Mouse (Mus musculus) thymus, postnatal 36 days (tissue): Measurements from ENCODE around the gene Camk2n1.
A peak's percentile ranks its signal among the peaks of the same experiment; 100 is the strongest.

Source experiments
- DNase-seq, 2 experiments: peaks; one replicate each; pipeline ENCODE4 v3.0.0; 2022; ENCODE audit warnings: mixed read lengths in 2 of 2

Camk2n1 gene

DNA sequence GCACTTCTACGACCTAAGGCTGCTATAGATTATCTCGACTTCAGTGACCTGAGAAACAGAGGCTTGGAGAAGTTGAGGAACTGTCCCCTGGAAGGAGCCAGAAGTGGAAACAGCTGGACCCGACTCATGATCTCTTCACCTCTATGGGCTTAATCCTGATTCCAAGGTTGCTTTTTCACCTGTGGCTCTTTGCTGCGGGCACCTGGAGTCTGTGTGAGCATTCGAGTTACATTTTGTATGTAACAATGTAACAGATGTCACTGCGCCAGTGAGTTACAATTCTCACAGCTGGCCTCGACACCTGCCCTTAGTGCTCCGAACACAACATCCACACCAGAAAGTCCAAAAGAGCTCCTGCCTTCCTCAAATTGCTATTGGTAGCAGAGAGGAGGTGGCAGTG, 11.3 kb downstream of the Camk2n1 start:
- DNase-seq: no peak

GRCm38 (mm10) chr4:138466690-138467089, 12.6 kb downstream of the Camk2n1 start:
- no peak for DNase-seq

- DNase-seq: no peak
Measured at GRCm38 (mm10) chr4:138467451-138467850, 13.3 kb downstream of the Camk2n1 start.

- DNase-seq: no peak
Measured at GRCm38 (mm10) chr4:138469080-138469479, 15.0 kb downstream of the Camk2n1 start.

DNA sequence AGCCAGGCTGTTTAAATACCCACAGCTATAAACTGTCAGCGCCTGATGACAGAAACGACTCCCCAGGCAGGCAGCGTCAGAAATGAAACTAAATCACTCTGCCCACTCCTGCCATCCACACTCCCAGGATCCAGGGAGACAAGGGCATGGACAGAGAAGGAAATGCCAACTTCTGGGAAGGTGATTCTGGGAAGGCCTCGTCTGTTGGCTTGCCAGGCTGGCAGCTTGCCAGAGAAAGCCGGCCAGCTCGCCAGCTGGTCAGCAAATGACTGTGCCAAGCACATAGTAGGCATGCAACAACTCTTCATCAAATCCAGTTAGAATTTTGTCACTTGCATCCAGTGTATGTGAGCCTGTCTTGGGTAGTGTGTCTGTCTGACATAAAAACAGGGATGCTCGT, 17.1 kb downstream of the Camk2n1 start:
- no peak for DNase-seq

DNA sequence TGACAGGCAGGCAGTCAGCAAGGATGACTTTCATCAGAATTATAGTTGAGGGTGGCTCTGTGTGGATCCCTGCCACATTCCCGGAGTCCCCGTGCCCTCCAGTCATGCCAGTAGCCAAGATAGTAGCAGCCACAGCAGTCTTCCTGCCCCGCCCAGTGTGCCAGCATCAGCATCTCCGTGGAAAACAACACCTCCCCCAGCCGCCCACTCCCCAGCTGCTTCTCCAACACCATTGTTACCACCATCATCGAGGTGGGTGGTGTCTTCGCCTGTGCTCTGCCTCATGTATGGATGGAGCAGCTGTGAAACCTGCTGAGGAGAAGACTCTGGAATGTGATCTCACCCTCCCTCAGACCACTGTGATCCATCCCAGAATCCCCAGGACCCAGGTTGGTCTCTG, 25.5 kb downstream of the Camk2n1 start:
- DNase-seq: no peak

DNA sequence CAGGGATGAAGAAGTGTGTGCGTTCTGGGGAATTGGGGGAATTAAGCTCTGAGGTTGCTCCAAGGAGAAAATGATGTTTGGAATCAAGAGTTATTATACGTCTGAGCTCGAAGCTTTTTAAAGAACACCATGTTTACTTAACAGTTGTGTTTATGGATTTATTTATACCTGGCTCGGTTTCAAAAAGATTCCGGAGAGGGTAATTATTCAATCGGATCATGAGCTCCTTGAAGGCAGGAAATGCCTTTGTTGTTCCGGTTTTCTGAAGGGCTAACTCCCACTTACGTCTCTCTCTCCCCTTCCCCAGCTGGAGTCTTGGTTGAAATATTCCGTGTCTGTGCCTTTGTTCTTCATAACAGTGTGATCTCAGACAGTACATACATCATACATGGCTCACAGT, 26.8 kb downstream of the Camk2n1 start:
- no peak for DNase-seq

GRCm38 (mm10) chr4:138482721-138483120, 28.6 kb downstream of the Camk2n1 start:
- no peak for DNase-seq

DNA sequence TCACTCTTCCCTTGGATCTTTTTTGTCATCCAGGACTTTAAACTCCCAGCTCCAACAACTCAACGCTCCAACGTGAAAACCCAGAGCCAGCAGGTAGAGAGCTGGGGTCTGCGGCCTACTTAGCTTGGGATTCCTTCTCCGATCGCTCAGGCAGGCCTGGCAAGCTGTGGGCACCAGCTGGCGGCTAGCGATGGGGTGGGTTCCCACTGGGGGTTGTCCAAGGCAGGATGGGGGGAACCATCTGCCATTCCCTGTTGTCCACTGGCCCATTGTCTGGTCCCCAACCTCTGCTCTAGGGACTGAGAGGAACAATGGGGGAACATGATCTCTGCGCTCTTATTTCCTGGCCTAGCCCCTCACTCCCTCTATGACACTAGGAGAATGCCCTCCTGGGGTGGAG, 34.1 kb downstream of the Camk2n1 start:
- DNase-seq: no peak

GRCm38 (mm10) chr4:138491088-138491487, 37.0 kb downstream of the Camk2n1 start:
- no peak for DNase-seq

- DNase-seq: no peak
Measured at GRCm38 (mm10) chr4:138493161-138494001, 39.3 kb downstream of the Camk2n1 start.

DNA sequence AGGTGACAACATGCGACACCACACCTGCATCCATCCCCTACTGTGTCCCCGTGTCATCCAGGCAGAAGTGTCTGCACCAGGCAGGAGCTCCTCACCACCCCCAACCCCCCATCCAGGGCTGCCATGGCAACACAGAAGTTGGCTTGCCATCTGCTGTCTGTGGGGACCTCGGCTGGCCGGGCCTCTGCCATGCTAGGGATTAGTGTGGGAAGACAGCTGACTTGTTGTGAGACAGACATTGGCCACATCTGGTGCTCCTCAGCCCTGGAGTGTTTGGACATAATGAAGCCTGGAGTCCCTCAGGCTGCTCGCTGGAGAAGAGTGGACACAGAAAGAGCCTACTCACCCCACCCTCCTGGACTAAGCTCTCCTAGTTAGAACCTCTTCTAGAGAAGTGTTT, 40.8 kb downstream of the Camk2n1 start:
- no peak for DNase-seq

DNA sequence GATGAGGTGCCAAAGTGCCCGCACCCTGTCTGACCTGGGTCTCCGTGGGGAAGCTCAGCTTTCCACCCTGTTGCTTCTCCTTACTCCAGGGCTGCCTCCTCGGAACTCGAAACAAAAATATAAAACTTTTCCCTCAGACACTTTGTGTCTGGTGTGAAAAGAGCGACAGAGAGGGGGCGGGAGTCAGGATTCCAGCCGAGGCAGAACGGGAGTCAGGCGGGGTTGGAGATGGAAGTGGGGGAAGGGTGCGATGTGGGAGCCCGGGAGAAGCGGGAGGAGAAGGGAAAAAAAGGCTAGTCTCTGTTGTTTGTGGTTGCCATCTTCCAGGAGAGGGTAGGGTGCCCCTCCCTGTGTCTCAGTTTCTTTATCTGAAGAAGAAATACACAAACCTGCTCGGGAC, 41.7 kb downstream of the Camk2n1 start:
- no peak for DNase-seq

- no peak for DNase-seq
Measured at GRCm38 (mm10) chr4:138496746-138497520, 42.8 kb downstream of the Camk2n1 start.

DNA sequence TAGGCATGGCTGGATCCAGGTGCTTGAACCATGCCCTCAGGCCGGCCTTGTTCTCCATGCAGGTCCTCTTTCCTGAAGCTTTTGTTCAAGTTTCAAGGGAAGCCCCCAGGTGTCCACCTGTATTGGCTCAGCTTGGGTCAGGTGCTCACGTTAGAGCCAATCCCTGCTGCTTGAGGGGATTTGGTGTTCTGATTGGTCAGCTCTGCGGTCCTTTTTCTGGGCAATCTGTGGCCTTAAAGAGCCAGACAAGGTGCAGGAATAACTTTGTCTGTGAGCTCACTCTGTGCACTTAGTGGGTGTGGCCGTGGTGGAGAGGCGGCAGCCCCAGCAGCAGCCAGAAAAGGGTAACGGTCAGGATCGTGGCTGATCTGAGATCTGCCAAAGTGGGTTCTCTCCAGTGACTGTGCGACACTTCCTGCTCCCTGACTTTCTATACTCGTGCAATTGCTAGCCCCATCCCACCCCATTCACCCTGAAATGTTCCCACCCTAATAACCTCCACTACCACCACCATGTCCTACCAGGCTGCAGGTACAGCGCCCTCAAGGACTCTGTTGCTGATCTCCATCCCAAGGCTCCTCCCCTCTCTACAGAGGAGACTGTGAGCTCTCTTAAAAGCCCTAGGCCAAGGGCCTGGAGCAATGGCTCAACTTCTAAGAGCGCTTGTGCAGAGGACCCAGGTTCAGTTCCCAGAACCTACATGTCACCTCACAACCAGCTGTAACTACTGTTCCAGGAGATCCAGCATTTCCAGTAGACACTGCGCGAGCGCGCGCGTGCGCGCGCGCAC, 45.9 kb downstream of the Camk2n1 start:
- no peak for DNase-seq

GRCm38 (mm10) chr4:138501048-138501447, 46.9 kb downstream of the Camk2n1 start:
- DNase-seq: no peak

GRCm38 (mm10) chr4:138504632-138505101, 50.6 kb downstream of the Camk2n1 start:
- DNase-seq: no peak

- peak; percentile 4 to 11 for DNase-seq
Measured at GRCm38 (mm10) chr4:138505171-138505870, 51.2 kb downstream of the Camk2n1 start.

DNA sequence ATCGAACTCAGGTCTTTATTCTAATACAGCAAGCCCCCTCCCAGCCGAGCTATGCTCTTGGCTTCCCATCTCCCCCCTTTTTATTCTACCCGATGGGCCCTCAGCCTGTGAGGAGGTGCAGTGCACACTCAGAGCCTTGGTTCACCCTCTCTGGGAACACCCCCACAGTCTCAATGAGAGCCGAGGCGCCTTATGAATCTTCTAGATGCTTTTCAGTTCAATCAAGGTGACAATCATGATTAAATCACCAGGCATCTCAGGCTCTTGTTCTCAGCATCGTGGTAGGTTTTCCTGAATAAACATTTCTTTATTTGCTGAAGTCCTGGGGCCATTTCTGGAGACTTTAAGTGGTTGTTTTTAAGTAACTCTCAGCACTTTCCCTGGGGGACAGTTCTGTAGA, 53.8 kb downstream of the Camk2n1 start:
- no peak for DNase-seq
